Mouse (Mus musculus): ENCODE data around the gene Iqck. TPM values are rescaled to one million over a fixed set of nuclear protein-coding genes. Genes with fewer than 3 reads are reported as not detected.

Gene Iqck
- total and polyA plus RNA-seq, 2 experiments from 2014 or later: 0.67 TPM; not detected in 1

GRCm38 (mm10) chr7:118927279-118927678, 71.7 kb downstream of the Iqck start:
- Histone ChIP-seq H3K36me3 (replicated peaks; ENCODE audit: control insufficient read depth, insufficient read depth, low read length) (no peaks in the 10 kb centered on the region), H3K9ac (replicated peaks; ENCODE audit: low read depth, low read length) (no peak overlapping the region), H3K4me3 (ENCODE audit: low read depth, low read length) (no peak overlapping the region), H3K4me2 (ENCODE audit: low read depth, low read length) (no peak overlapping the region), H3K9me3 (replicated peaks; ENCODE audit: control insufficient read depth, low read length) (no peaks in the 10 kb centered on the region), H3K4me1 (ENCODE audit: control insufficient read depth, insufficient read depth) (peaks cover 13% of the 10 kb centered on the region), H3K27ac (ENCODE audit: low read depth) (no peak overlapping the region), H3K27me3 (ENCODE audit: control insufficient read depth, insufficient read depth, low read length) (no peaks in the 10 kb centered on the region)
- WGBS: 98% methylated on average over 2 of the region's 2 CpGs
- DNase-seq (ENCODE audit: low spot score) (no peak), ATAC-seq (ENCODE audit: insufficient read depth, low read depth) (no peak)
- no peak for TF ChIP-seq EP300 (IDR thresholded peaks at IDR 0.05; ENCODE audit: low read depth)

DNA sequence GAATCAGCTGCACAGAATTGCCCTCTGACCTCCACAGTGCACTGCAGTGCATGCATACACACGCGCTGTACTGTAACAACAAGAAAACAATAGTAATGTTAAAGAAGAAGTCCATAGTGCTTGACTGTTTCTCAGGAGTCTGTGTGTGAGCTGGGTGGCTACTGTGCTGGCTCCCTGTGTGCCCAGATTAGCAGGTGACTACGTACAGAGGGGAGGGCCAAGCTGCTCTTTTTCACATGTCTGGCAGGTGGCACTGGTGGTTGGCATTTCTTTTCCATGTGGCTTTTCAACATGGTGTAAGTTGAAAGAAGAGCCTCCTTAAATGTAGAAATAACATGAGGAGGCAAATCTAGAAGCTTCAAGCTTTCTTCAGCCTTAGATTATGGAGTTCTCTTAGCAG, 72.8 kb downstream of the Iqck start:
- H3K4me1 ChIP-seq (ENCODE audit: control insufficient read depth, insufficient read depth): peaks cover 13% of the 10 kb centered on the region
- DNase-seq (ENCODE audit: low spot score) (no peak), ATAC-seq (ENCODE audit: insufficient read depth, low read depth) (no peak)
- WGBS: 92% methylated on average over 3 of the region's 3 CpGs
- H3K4me2 ChIP-seq (ENCODE audit: low read depth, low read length): no peak overlapping the region
- no peak overlapping the region for H3K9ac ChIP-seq (replicated peaks; ENCODE audit: low read depth, low read length)
- no peak overlapping the region for H3K27ac ChIP-seq (ENCODE audit: low read depth)
- no peaks in the 10 kb centered on the region for H3K27me3 ChIP-seq (ENCODE audit: control insufficient read depth, insufficient read depth, low read length)
- no peaks in the 10 kb centered on the region for H3K36me3 ChIP-seq (replicated peaks; ENCODE audit: control insufficient read depth, insufficient read depth, low read length)
- H3K4me3 ChIP-seq (ENCODE audit: low read depth, low read length): no peak overlapping the region
- TF ChIP-seq EP300 (IDR thresholded peaks at IDR 0.05; ENCODE audit: low read depth) (no peak), CTCF (IDR thresholded peaks at IDR 0.05; ENCODE audit: low read depth) (no peak)
- no peaks in the 10 kb centered on the region for H3K9me3 ChIP-seq (replicated peaks; ENCODE audit: control insufficient read depth, low read length)

- Histone ChIP-seq H3K9ac (replicated peaks; ENCODE audit: low read depth, low read length) (no peak overlapping the region), H3K4me3 (ENCODE audit: low read depth, low read length) (no peak overlapping the region), H3K4me1 (ENCODE audit: control insufficient read depth, insufficient read depth) (peaks cover 13% of the 10 kb centered on the region), H3K27me3 (ENCODE audit: control insufficient read depth, insufficient read depth, low read length) (no peaks in the 10 kb centered on the region), H3K27ac (ENCODE audit: low read depth) (peak overlapping the region; percentile 88; the same call in 1 of the 2 replicates), H3K4me2 (ENCODE audit: low read depth, low read length) (no peak overlapping the region), H3K36me3 (replicated peaks; ENCODE audit: control insufficient read depth, insufficient read depth, low read length) (no peaks in the 10 kb centered on the region), H3K9me3 (replicated peaks; ENCODE audit: control insufficient read depth, low read length) (no peaks in the 10 kb centered on the region)
- DNase-seq (ENCODE audit: low spot score) (no peak), ATAC-seq (ENCODE audit: insufficient read depth, low read depth) (no peak)
- no peak for TF ChIP-seq EP300 (IDR thresholded peaks at IDR 0.05; ENCODE audit: low read depth)
- no peak for TF ChIP-seq CTCF (IDR thresholded peaks at IDR 0.05; ENCODE audit: low read depth)
- WGBS: 53% methylated on average over 8 of the region's 8 CpGs
Observed at GRCm38 (mm10) chr7:118928916-118929315, 73.4 kb downstream of the Iqck start.

DNA sequence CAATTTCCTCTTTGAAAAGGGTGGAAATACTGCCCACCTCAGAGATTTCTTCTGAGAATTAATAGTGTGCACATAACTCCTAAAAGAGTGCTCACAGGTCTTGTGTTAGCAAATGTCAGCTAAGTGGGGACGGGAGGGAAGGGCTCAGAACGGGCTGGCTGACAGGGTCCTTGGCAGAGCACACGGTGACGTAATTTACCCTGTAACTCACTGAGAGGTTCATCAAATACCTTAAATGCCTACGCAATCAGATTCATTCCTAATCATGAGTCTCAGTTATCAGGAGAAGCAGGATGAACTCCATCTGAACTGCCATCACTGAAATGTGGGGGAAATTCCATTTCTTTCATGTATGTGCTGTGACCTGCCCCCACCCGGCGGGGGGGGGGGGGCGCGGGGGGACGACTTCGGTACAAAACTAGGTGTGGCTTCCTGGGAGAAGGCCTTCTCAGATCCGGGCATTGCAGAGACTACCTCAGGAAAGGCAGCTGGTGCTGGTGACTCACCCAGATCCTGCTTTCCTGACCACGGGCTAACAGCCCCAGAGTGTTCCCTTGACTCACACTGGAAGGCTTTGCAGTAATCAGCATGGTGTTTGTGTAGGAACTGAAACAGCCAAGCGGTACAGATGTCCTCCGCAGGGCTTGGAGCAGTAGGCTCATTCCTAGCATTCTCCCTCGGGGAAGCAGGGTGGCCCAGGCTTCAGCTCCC, 74.2 kb downstream of the Iqck start:
- Histone ChIP-seq H3K9ac (replicated peaks; ENCODE audit: low read depth, low read length) (0 out of 2 replicates have a peak overlapping the region, but pooled peaks have one; percentile 9), H3K36me3 (replicated peaks; ENCODE audit: control insufficient read depth, insufficient read depth, low read length) (no peaks in the 10 kb centered on the region), H3K4me3 (ENCODE audit: low read depth, low read length) (no peak overlapping the region), H3K4me2 (ENCODE audit: low read depth, low read length) (peak overlapping the region; percentile 39), H3K27ac (ENCODE audit: low read depth) (peak overlapping the region; percentile 88), H3K27me3 (ENCODE audit: control insufficient read depth, insufficient read depth, low read length) (no peaks in the 10 kb centered on the region), H3K4me1 (ENCODE audit: control insufficient read depth, insufficient read depth) (peaks cover 13% of the 10 kb centered on the region), H3K9me3 (replicated peaks; ENCODE audit: control insufficient read depth, low read length) (no peaks in the 10 kb centered on the region)
- peak; percentile 88 for ATAC-seq (ENCODE audit: insufficient read depth, low read depth)
- DNase-seq (ENCODE audit: low spot score): peak; percentile 83
- TF ChIP-seq CTCF (IDR thresholded peaks at IDR 0.05; ENCODE audit: low read depth): no peak
- no peak for TF ChIP-seq EP300 (IDR thresholded peaks at IDR 0.05; ENCODE audit: low read depth)
- WGBS: 4% methylated on average over 16 of the region's 16 CpGs

DNA sequence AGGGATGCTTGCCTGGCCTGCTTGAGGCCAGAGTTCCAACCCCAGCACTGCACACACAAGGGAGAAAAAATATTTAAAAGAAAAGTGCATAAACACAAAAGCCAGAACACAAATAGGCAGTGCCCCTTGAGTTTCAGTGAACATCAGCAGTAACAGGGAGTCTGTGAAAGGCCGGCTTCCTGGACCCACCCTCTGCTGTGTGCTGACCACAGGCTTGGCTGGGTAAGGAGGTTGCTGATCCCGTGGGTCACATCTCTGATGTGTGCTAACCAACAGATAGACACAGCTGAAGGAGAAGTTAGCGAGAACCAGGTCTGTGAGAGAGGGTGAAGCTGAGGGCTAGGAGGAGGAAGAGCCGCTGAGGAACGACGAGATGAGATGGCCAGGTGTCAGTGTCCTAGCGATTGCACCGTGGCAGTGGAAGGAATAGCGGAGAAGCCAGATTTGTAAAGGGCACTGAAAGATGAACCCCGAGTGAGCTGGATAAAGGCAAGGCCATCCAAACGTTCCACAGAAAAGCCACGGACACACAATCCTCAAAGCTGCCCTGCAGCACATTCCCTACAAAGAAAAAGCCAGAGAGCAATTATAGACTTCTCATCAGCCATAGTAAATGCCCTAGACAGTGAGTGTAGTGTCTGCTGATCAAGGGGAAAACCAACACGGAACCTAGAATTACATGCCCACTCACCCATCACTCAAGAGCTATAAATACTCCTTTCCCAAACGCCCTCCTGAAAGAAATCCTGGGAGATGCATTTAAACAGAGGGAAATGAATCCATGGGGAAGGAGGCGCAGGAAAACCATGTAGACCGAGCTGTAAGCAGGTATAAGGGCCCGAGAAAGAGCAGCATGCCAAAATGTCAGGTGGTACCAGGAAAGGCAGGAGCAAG, 76.2 kb downstream of the Iqck start:
- Histone ChIP-seq H3K9me3 (replicated peaks; ENCODE audit: control insufficient read depth, low read length) (no peaks in the 10 kb centered on the region), H3K27ac (ENCODE audit: low read depth) (0 out of 2 replicates have a peak overlapping the region, but pooled peaks have one; percentile 9), H3K36me3 (replicated peaks; ENCODE audit: control insufficient read depth, insufficient read depth, low read length) (no peaks in the 10 kb centered on the region), H3K27me3 (ENCODE audit: control insufficient read depth, insufficient read depth, low read length) (no peaks in the 10 kb centered on the region), H3K9ac (replicated peaks; ENCODE audit: low read depth, low read length) (no peak overlapping the region), H3K4me3 (ENCODE audit: low read depth, low read length) (no peak overlapping the region), H3K4me2 (ENCODE audit: low read depth, low read length) (no peak overlapping the region), H3K4me1 (ENCODE audit: control insufficient read depth, insufficient read depth) (peaks cover 13% of the 10 kb centered on the region)
- 76% methylated on average over 17 of the region's 17 CpGs for WGBS
- no peak for ATAC-seq (ENCODE audit: insufficient read depth, low read depth)
- DNase-seq (ENCODE audit: low spot score): no peak
- TF ChIP-seq EP300 (IDR thresholded peaks at IDR 0.05; ENCODE audit: low read depth): no peak
- no peak for TF ChIP-seq CTCF (IDR thresholded peaks at IDR 0.05; ENCODE audit: low read depth)

Measured in heart, postnatal 0 days (tissue).